Mouse (Mus musculus) large intestine, adult 2 months (tissue): Measurements from ENCODE around the gene Mrtfb. TPM values are rescaled to one million over a fixed set of nuclear protein-coding genes. Genes with fewer than 3 reads are reported as not detected.
"Not testable (repeated sequence)": the region's sequence is repeated elsewhere in the genome, so short reads cannot be mapped to it uniquely, and the experiment has no call there.

Experiments used
- DNase-seq: peaks from one replicate; pipeline ENCODE4 v3.0.0-alpha.2; 2012; ENCODE audit warnings: low read depth, low spot score
- WGBS: fragments of 180-500 bp; shearing (Covaris S2); methylation state at CpG from one replicate; pipeline ENCODE4 v1.1.7; 2018; 5-methylcytosine and 5-hydroxymethylcytosine counted together
- polyA plus RNA-seq: library from polyadenylated mRNA; depleted of rRNA; stranded (reverse); fragments of >200 nt; gene quantifications from 2 replicates; pipeline ENCODE4 v1.2.3, GENCODE M21; 2012

The Mrtfb gene
- polyA plus RNA-seq, 1 experiment, result 6.8 TPM

DNA sequence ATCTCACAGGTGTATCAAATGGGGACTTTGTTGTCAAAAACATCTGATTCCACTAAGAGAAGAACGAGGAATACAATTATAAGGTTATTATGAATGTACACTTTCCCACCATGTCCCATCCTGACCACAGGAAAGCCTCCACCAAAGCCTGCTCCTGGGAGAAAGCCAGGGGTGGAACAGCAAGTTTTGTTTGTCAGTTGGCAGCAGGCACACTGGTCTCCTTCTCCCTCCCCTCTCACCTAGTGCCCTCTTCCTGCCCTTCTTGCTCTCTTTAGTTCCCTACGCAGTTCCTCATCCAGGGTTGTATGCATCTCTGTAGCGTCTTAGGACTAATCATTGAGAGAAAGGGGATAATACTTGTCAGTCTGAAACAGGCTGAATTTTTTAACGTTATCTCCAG lies 81.8 kb downstream of the Mrtfb start:
- 27% methylated on average over 4 of the region's 4 CpGs for WGBS

DNA sequence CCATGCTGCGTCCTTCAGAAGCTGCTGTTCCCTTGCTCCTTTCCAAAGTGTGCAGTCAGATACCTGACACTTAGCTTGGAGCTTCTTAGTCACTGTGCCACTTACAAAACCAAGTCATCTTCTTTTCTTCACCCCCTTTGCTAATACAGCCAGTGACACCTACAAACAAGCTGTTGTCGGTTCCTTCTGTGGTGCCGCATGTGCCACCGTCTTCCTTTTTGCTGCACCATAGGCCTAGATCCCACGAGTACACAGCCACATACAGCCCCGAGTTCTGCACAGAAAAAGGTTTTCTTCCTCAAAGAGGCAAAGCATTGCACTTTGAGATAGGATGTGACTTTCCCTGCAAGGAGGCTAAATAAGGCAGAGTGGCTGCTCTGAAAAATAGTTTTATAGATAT lies 83.2 kb downstream of the Mrtfb start:
- no peak for DNase-seq
- WGBS, result 83% methylated on average over 6 of the region's 6 CpGs

More for the DNA sequence above, 81.8 kb downstream of the Mrtfb start:
- DNase-seq, result no peak

DNA sequence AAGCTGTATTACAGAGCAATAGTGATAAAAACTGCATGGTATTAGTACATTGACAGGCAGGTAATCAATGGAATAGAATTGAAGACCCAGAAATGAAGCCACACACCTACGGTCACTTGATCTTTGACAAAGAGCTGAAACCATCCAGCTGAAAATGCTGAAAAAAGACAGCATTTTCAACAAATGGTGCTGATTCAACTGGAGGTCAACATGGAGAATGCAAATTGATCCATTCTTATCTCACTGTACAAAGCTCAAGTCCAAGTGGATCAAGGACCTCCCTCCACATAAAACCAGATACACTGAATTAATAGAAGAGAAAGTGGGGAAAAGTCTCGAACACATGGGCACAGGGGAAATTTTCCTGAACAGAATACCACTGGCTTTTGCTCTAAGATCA lies 89.5 kb downstream of the Mrtfb start:
- WGBS, result 96% methylated on average over 2 of the region's 2 CpGs
- DNase-seq, result not testable (repeated sequence)

DNA sequence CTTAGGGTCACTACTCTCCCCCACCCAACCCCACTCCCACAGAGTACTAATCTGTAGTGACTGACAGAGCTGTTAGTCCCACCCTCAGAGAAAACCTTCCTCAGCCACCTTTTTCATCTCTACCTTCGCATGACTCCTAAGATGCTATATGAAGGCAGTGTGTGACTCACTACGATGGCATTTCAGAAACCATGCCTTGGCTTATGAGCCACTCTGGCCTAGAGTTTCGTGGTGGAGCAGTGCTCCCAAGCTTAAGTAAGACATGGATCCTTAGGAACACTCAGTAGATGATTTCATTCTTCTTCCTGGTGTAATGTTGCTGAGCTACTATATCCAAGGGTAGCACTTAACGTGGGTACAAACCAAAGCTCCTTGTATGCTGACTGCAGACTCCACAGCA lies 94.4 kb downstream of the Mrtfb start:
- WGBS, result 75% methylated on average over 4 of the region's 4 CpGs
- DNase-seq, result no peak

DNA sequence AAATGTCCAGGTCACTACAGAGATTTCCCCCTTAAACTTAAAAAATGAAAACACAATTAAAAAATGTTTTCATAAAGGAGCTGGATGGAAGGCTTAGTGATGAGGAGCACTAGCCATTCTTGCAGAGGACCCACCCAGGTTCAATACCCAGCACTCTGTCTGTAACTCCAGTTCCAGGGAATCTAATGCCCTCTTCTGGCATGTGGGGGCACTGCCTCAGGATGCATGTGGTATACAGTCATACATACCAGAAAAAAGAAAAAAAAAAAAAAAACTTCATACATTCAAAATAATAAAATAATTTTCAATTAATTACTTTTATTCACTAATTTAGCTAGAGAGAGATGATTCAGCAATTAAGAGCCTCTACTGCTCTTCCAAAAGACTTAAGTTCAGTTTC lies 95.0 kb downstream of the Mrtfb start:
- DNase-seq, result no peak

DNA sequence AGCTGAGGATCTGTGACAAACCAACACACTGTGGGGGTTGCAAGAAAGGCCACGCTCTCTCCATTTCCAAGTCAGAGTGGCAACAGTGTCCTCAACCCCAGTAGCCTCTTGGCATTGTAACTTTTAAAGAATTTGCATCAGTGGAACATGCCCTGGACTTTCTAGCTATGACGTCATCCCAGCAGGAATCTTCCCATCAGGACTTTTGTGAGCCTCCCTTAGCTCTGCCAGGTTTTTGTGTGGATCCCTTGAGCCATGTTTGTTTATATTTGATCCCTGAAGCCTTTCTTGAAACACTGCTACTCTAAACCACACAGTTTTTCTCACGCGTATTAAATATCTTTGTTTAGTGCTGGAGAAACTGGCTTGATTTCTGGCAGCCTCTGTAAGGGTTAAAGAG lies 97.6 kb downstream of the Mrtfb start:
- no peak for DNase-seq
- WGBS, result 69% methylated on average over 4 of the region's 4 CpGs

DNA sequence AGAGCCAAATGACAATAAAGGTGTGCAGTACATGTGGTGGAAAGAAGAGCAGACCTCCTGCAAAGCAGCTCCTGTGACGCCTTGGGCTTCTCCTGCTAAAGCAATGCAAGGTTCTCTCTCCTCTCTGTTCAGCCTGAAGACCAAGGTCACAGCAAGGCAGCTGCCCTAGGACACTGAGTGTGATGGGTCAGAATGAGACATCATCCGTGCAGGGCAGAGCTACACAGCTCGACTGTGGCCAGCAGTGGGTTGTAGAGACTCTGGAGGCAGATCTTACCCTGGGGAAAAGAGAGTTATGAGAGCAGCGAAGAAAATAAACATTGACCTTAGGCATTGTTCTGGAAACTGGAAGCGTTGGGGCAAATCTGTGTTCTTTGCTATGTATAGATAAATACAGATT lies 98.2 kb downstream of the Mrtfb start:
- no peak for DNase-seq
- WGBS, result 66% methylated on average over 5 of the region's 5 CpGs

DNA sequence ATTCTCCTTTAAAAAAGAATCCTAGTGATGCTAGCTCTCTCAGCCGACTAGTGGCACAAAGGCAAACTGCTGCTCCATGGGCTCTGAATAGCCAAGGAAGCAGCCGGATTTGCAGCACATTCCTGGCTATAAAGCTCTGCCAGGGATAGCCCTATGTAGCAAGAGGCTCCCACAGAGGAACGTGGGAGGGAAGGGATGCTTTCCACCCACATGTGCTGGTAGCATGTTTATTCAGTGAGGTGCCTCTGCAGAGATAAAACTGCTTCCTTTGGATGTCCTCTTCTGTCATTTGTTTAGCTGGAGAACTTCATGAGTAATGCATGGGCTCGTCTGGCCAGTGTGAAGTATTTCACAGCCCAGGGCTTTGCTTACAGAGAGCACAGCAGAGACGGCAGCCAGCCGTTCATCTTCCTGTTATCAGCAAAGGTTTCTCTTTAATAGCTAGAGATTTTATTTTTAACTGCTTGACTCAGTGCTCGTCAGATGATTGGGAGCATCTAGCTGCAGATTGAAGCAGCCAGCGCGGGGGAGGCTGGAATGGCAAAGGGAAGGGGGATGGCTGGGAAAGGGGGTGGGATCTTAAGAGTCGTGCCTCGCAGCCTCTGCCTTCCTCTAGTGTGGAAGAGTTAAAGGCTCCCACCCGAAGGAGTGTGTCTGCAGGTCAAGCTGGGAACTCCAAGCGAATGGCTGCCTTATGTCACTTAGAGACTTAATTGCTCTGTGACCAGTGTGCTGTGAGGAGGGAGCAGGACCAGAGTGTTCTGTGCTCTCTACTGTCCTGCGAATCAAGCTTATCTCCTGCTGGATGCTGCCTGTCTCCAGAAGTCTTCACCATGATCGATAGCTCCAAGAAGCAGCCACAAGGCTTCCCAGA lies 101.8 kb downstream of the Mrtfb start:
- DNase-seq, result no peak
- WGBS, result 35% methylated on average over 15 of the region's 15 CpGs

DNA sequence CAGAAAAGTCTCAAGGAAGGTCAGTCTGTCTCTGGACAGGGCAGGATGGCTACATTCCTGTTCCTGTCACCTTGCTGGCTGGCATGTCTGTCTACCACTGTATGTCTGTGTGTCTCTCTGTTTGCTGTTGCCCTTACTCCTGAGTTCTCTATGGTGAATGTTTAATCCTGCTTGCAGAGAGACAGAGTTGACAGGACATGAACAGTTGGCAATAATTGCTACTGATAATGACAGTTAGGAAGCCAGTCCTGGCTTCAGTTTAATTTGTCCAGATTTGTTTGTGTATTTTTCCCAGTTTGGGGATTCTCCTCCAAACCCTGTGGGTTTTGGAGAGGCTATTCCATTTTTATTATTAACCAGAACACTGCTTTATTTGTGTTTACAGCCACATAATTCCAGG lies 102.5 kb downstream of the Mrtfb start:
- DNase-seq, result no peak

DNA sequence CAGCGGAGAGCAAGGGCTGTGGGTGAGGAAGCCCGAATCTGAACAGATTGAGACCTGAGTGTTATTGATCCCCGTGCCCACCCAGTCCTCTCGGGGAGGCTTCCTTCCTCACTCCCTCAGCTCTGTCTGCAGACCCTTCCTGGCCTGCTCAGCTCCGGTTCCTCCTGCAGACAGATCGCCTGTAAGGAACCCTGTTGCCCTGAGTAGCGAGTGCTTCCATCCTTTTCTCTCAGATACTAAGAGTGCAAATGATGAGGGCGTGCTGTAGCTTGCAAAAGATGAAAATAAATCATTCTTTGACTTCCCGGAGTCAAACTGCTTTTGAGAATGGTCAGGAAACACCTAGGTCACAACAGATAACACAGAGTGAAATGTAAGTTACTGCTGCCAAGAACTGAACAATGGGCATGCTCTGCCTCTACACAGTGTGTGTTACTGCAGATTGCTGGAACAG lies 103.2 kb downstream of the Mrtfb start:
- no peak for DNase-seq
- 63% methylated on average over 9 of the region's 9 CpGs for WGBS

DNA sequence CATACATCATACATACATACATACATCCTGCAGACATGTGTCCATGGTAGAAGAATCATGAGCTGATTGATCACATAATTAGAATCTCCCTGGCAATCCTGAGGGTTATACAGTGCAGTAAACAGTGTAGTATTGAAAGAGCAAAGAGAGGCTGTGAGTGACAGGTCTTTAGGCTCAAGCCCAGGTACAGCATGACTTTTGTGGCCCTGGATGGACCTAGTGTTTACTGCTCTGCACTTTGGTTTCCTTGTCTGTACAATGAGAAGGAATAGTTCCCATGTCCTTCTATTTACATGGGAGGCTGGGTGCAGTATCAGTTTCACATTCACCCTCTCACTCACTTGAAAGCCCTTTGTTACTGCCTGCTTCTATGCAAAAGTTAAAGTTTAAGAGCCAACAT lies 103.9 kb downstream of the Mrtfb start:
- DNase-seq, result no peak

DNA sequence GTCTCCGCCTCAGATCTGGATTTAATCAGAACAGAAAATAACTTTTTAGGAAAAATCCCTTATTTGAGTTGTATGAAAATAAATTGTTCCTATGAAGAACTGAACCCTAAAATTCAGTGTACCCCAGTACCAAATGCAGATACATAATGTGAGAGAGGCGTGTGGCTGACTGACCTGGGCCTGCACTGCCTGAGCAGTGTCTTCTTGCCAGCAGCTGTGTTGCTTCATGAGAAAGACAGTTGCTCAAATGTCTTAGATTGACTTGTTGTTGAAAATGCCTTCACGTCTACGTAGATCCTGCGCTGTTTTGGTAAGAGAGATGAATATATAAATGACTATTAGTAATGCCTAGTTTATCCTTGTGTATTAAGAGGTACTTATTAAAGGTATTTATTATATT lies 104.6 kb downstream of the Mrtfb start:
- WGBS, result 90% methylated on average over 5 of the region's 5 CpGs
- DNase-seq, result no peak

DNA sequence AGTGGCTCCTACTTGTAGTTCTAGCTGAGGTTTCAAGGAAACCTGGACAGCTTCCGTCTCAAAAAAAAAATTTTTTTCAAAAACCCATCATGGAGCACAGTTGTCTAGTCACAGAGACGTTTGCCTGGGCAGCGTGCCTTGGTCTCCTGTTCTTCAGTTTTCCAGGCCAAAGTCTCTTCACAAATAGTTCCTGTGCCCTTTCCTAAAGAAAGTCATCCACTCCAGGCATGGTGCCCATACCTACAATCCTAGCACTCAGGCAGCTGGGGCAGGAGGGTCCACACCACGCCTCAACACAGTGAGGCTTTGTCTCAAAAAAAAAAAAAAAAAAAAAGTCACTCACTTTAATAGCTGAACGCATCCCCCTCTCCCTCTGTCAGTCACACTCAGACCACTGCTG lies 106.9 kb downstream of the Mrtfb start:
- no peak for DNase-seq

DNA sequence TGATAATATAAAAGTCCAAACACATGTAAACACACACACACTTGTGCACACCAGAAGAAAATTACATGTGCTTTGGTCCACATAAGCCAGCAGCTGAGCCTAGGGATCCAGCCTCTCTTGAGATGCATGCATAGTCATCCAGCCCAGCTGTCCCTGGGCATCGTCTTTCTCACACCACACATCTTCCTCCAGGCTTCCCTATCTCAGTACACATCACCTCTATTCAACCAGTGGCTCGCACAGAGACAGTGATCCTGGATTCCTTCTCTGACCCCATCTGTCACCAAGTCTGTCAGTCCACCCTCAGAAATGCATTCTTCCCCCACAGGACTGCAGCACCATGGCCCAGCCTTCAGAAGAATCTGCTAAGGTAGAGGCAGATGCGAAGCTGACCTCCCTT lies 107.9 kb downstream of the Mrtfb start:
- WGBS, result 87% methylated on average over 3 of the region's 3 CpGs
- no peak for DNase-seq

More for the DNA sequence above, 106.9 kb downstream of the Mrtfb start:
- 38% methylated on average over 5 of the region's 5 CpGs for WGBS

DNA sequence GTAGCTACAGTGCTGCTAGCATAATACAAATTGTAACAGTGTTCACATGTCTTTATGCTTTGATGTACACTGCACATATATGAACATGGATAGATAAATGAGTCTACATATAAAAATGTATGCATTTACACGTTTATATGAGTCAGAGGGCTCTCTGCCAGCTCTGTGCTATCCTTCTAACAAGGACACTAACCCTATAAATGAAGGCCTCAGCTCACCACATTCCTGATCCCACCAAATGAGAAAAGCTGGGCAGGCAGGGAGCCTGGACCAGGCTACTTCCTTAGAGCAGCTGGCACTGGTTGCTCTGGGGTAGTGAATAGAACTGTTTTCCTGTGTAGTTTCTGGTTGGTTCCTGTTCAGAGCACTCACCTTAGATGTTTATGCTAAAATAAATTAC lies 110.0 kb downstream of the Mrtfb start:
- DNase-seq, result no peak
- 11% methylated on average over 1 of the region's 1 CpGs for WGBS

DNA sequence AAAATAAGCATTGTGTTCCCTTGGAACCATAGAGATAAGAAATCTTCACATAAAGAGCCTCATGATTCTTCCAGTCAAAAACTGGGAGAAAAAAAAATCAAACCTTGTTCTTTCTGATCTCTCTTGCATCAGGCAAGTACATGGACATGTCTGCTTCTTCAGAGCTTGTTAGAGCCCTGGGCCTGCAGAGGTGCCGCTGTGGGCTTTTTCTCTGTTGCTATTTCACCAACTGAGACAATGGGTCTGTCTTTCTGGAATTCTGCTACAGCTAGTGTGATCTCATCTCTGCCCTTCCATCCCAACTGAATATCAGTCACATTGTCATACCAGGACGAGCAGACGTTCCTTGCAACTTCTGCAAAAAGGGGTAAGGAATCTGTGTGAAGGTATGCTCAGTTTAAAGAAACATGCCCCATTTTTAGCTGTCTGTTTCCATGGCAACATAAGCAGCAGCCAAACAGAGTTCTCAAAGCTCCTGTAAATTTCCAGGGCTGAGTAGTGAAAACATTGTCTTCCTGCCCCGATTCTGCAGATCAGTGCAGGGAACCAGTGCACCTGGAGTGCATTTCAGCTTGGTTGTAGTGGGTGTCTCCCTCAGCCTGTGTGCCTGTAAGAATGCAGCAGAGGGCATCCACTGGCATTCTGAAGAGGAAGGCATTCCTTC lies 110.7 kb downstream of the Mrtfb start:
- 31% methylated on average over 4 of the region's 4 CpGs for whole genome bisulfite sequencing
- no peak for DNase-seq

DNA sequence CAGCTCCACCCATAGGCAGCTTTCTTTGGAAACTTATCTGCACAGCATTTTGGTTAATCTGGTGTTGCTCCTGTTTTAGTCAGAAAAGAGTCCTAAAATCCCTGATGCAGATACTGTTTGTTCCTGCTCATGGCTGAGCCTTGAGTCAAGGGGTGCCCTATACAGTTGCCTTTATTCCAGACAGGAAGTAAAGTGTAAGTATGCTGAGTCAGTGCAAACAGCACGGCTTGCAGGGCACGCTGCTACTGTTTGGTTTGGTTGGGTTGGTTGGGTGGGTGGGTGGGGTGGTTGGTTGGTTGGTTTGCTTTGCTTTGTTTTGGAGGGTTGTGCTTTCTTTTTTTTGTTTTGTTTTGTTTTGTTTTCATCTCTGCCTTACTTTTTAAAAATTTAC lies 111.2 kb downstream of the Mrtfb start:
- DNase-seq, result no peak
- 15% methylated on average over 2 of the region's 2 CpGs for WGBS

DNA sequence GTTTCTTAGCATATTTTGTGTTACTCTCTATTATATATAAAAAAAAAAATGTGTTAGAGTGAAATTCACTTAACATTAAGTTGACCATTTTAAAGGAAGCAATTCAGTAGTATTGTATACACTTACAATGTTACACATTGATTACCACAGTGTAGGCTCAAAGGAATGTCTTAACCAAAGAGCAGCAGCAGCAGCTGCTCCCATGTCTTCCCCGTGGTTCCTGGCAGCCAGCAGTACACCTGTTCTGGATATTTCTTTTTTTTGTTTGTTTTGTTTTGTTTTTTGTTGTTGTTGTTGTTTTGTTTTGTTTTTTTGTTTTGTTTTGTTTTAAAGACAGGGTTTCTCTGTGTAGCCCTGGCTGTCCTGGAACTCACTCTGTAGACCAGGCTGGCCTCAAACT lies 112.4 kb downstream of the Mrtfb start:
- DNase-seq, result no peak
- 81% methylated on average over 1 of the region's 1 CpGs for WGBS

DNA sequence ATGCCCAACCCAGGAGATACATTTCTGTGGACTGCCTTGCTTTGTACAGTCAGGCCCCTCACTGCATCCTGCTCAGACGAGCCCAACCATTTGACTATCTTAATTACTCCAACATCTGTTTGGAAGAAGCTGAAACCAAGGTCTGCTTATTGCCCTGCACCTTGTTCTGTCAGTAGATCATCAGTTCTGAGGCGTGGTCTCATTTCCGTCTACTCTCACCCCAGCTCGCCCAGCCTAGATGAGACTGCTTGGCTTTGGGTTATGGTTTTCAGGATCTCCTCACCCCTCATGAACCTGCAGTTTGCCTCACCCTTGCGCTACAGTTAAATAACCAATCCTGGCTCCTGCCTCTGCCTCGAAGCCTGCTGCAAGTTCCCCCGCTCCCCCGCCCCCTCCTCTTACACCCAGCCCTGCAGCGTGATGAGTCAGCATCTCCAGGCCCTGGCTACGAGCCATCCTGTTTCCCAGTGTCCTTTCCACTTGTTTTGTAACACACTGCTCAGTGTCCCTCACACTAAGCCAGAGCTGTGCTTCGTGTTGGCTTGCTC lies 115.5 kb downstream of the Mrtfb start:
- peak; percentile 50 for DNase-seq
- WGBS, result 6% methylated on average over 11 of the region's 11 CpGs

DNA sequence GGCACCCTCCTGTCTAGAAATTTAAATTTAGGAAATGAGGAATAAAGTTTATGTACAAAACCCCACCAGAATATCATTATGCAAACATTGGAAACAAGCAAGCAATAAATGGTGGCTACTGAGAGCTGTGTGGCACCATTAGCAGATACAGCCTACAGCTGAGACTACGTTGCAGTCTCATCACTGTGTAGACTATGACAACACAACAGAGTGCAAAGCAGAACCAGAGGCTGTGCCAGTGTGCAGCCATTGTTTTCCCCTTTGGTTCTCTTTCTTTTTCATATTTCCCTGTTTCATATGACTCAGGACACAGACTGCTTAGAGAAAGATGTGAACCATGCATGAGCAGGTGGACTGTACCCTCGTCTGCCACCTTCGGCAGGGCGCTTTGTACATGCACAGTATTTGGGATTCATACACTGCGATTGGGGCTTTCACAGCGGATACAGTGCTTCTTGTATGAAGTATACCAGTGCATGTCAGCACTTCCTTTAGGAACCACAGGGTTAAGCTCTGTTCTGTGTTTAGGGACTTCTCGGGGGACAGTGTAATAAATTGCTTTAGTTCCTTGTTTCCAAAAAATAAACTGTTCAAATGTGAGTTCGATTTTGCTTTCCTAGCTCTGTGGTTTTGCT lies 116.7 kb downstream of the Mrtfb start:
- 84% methylated on average over 8 of the region's 8 CpGs for WGBS
- no peak for DNase-seq
